Mouse (Mus musculus) heart, adult 18-20 months (tissue): Measurements from ENCODE around the gene Lzic. TPM values are rescaled to one million over a fixed set of nuclear protein-coding genes. Genes with fewer than 3 reads are reported as not detected.

Source experiments
- DNase-seq, 2 experiments: peaks; one replicate each; pipeline ENCODE4 v3.0.0; 2021 to 2022; ENCODE audit warnings: mixed read lengths in 1 of 2
- total RNA-seq, 2 experiments: library from RNA; stranded (reverse); gene quantifications; 2 replicates each; pipeline ENCODE4 v1.2.3; 2021

Gene Lzic
- total RNA-seq, 2 experiments from 2014 or later = 62.5 to 77.5 TPM

DNA sequence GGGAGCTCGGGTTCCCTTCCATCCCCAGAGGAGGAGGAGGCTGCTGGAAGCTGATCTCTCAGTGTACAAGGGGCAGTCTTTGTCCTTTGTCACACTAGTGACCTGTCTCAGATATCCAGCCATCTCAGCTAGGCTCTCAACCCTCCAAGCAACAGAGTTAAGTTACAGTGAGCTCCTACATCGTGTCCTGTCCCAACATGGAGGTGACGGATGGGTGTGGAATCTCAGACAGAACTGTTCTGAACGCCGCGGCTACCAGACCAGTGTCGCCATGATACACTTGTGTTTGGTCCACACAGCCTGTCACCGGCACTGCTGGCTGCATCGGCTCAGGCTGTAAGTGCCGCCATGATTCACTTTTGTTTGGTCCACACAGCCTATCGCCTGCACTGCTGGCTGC lies 8.0 kb upstream of the Lzic start, which contains the start of gene Tmem274:
Gene Tmem274, plus strand, starts transcription at position 301 of the 400 bp plus-strand sequence.
- no peak for DNase-seq

DNA sequence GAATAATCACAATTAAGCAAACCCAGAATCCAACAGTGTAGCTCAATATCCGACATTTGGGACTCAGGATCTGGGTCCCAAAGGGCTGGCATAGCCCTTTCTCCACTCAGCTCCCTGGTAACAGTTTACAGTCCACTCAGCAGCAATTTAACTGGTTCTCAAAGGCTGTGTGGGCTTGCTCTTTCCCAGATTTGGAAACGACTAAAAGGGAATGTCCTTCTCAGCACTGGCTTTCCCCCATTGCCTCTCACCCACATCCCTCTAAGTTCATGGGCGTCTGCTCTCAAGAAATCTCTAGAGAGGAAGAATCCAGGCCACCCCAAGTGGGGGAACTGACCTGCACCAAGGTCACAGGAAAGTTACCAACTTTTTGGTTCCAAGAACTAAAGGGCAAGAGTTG lies 463 bp upstream of the Lzic start:
- no peak for DNase-seq

DNA sequence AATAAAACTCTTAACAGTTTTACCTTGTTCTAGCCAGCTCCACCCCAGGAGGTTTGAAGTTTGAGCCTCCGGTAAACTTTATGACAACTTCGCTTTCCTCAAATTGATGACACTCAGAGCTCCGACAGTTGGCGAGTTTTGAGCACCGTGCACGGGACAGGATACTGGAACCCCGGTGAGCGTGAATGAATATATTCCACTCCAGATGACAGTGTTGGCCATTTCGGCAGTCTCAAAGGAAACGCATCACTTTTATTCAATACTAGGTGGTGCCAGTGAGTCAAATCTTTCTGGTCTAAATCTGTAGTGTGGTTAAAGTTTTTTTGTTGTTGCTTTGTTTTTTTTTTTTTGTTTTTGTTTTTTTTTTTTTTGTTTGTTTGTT lies 787 bp downstream of the Lzic start:
- DNase-seq = peak; percentile 38 to 65

DNA sequence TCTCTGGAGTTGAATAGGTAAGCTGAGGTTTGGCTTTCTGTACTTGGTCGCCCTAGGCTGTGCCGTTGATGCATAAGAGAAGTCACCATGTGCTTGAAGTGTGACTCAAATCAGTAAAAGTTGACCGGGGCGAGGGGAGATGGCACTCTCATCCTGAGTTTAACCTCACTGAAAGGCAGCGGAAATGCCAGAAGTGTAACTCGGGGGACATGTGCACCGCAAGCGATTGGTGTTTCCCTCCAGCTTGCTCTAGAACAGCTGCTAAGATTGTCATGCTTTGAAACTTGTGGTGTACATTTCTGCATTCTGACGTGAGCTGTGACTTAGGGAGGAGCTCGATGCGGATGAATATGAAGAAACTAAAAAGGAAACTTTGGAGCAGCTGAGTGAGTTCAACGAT lies 2.7 kb downstream of the Lzic start:
- peak in 1 of 2 experiments; percentile 20 for DNase-seq

DNA sequence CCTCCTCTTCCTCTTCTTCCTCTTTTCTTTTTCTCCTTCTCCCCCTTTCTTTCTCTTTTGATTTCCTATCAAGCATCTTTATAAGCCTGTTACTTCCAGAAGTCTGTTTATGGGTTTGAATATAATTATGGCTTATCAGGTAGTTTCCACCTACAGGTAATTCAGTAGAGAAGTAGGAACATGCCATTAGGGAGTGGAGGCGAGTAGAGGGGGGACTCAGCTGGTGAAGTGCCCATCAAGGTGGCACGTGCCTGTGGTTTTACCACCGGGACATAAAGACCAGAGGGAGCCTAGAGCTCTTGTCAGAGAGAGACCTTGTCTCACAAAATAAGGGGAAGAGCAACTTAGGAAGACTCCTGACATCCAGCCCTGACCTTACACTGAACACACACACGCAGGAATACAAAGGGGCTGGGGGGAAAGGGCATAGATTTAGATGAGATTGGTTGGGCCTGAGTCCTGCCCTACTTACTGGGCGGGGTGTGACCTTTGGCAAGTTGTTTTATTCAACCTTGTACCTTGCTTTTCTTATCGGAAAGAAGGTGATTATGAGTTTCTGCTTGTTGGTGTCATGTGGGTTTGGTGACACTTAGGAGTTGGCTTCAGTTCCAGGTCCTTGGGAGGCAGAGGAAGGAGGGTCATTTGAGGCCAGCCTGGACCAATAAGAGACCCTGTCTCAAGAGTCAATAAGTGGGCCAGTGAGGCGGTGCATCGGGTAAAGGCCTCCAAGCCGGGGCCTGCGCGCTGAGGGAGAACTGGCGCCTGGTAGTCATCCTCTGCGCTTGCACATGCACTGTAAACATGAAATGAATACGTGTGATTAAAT lies 4.6 kb downstream of the Lzic start:
- peak; percentile 71 to 79 for DNase-seq

DNA sequence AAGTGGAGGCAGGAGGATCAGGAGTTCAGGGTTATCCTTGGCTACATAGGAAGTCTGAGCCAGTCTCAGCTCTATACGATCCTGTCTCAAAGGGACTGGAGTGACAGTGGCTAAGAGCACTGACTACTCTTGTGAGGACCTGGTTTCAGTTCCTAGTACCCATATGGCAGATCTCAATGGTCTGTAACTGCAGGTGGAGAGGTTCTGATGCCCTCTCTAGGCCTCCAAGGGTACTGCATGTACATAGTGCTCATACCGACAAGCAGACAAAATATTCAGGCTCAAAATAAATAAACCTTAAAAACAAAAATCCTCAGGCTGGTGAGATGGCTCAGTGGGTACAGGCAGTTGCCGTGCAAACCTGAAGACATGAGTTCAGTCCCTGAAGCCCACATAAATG lies 6.1 kb downstream of the Lzic start:
- no peak for DNase-seq

DNA sequence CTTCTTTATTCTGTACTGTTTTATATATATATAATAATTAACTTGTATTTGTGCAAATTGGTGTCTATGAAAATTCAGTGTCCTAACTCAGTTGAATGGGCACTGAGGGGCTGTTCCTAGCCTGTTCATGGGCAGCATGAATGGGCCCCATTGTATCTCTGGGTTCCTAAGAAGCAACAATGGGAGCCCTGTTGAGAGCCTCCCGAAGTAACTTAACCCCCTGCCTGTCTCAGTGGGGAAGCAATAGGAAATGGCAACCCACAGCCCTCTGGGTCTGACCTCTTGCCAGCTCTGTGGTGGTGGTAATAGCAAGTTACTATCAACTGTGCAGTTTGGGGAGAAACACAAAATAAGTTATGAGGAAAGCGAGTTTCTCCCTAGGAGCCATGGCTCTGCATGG lies 11.6 kb downstream of the Lzic start:
- DNase-seq = no peak

DNA sequence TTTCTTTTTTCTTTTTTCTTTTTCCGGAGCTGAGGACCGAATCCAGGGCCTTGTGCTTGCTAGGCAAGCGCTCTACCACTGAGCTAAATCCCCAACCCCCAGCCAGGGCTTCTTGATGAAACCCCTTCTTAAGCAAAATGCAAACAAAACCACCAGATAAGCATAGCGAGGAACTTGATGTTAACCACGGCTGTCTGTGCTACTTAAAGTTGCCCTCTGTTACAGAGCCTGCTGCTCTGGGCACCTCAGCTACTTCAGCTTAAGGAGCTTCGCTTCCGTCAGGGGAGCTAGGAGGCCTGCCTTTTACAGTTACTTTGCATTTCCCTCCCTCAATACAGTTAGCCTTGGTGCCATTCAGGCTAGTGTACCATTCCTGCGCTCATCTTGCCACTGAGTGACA lies 13.9 kb downstream of the Lzic start:
- DNase-seq = no peak

DNA sequence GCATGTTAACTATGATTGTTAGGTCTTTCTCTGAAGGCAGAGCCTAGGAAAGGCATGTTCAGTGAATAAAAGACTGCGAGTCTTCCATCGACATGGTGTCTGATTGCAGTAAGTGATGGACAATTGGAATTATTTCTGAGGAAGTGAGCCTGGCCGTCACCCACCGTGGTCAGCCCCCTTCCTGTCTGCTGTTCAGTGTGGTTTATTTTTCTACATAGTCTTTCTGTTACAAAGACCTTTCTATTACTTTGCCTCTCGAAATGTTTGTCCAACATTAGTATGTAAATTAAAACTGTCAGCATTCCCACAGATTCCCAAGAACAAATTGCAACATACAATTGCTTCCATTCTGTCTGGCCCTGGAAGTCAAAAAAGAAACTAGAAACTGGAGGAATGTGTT lies 14.8 kb downstream of the Lzic start:
- DNase-seq = no peak

DNA sequence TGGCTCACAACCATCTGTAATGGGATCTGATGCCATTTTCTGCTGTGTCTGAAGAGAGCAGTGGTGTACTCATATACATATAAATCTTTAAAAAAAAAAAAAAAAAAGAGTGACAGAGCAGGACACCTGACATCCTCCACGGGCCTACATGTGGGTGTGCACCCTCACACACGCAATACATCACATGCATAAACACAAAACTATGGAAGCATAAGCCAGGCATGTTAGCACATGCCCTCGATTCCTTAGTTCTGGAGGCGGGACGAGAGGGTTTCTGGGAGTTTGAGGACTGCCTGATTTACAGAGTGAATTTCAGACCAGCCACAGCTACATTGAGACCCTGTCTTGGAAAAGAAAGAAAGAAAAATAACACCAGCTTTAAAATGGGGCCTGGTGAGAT lies 19.3 kb downstream of the Lzic start:
- no peak for DNase-seq

DNA sequence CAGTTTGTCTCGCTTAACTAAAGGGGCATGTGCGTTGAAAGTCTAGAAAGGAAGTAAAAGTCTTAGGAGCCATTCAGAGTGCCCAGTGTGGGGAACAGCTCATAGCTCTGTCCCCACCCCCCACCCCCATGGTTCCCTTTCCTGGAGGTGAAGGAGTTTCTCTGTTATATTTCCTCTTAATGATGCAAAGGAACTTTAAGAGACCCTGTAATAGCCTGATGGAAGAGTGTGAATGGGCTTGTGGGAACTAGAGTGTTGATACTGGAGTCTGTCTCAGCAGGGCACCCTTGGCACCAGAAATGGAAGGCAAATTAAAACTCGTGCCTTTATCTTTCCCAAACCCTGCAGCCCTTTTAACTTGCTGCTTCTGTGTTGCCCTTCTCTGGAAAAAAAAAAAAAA lies 19.8 kb downstream of the Lzic start:
- DNase-seq = no peak

DNA sequence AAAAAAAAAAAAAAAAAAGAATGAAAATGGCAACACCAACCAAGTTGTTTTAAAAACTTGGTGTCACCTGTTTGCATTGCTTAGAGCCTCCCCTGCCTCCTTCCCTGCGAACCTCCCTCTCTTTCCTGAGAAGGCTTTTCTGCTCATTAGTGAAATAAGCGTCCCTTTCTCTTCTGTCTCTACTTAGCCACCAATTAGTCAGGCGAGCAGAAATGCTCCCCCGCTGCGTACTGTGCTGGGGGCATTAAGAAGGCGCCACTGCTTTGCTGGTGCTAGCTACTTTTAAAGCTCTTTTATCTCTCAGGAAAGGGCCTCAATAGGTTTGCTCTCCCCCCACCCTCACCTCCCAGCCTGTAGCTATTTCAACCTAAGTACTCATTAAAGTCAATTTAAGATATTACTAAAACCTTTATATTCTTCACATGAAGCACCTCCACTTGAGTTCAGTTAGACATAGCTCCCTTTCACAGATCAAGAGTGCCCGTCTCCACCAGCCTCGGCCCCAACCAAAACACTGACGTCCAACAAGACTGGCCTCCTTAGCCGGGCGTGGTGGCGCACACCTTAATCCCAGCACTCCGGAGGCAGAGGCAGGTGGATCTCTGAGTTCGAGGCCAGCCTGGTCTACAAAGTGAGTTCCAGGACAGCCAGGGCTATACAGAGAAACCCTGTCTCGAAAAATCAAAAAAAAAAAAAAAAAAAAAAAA lies 20.4 kb downstream of the Lzic start:
- DNase-seq = no peak

DNA sequence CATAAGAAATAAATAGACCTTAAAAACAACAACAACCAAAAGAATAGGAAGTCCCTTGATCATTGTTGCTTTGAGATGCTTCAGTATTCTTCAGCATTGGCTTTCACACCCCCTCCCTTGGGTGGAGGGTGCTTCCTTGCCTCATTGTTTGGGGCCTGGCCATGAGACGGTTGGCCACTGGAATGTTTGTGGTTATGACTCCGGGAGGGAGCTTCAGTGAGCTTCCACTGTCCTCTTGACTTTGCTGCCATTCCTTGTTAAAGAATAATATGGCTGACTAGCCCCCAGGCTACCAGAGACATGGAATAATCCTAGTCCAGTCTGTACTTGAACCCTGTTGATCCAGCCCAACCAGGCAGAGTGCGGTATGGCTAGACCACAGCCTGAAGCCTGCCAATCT lies 21.9 kb downstream of the Lzic start:
- DNase-seq = no peak

DNA sequence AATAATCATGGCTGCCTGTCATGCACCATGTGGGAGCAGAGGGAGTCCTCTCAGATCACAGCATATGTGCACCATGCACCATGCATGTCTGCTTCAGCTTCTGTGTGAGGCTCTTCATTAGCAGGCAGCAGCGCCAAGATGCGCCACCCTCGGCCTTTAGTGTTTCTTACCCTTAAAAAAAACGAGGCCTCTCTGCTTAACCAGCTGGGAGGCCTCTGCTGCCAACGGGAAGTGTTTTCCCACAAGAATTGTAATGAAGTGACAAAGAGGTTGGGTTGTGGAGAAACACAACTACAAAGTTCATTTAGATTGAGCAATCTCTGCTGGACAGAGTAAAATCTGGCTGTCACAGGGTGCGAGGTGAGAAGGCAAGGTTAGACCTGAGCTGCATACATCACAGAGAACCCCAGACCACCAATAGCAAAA lies 26.2 kb downstream of the Lzic start:
- DNase-seq = no peak

DNA sequence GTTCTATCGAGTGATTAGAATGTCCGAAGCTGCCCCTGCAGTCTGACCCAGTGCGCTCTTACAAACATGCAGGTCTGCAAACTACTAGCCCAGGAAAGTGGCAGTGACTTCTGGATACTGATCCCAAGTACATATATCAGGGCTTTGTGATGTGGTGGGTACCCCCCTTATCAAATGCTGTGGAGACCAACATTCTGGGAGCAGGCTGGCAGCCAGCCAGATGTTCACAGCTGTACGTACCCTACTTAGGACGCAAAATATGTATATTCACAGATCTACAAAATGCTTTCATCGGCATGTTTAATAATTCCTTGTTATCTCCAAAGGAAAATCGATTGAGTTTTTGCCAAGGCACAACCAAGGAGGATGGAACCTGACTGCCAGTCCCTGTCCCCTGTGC lies 27.0 kb downstream of the Lzic start:
- DNase-seq = no peak

DNA sequence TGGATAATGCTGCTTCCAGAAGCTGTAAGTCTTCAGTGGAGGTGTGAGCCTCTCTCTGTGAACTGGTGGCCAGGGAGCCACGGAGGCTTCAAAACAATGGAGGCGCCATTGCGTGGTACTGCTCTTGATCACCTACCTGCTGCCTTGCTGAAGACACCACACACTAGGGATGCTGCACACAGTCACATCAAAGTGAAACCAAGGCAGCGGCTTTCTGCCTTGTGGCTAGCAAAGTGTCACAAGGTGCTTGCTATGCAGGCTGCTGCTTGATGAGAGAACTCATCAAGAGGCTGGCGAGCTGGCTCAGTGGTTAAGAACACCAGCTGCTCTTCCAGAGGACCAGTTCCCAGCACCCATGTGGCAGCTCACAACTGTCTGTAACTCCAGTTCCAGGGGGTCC lies 30.7 kb downstream of the Lzic start:
- DNase-seq = no peak

DNA sequence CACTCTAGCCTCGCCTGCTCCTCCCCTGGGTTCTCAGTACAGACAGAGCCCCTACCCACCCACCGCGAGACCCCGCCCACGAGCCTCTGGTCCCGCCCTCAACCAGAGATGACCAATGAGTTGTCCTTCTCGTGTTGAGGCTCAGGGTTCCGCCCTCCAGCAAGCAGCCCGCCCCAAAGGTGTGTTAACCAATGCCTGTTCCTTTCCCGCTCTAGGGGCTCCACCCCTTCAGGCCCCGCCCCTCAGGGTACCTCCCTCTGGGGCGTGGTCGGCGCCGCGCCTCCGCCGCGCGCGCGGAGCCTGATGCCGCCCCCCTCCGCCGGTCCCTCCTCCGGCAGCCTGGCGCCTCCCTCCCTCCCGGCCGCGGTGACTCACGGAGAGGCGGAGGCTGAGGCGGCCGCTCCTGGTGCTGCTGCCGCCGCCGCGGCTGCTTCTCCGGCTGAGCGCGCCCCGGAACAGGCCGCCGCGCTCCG lies 32.9 kb downstream of the Lzic start, which contains the start of gene Ctnnbip1:
Gene Ctnnbip1, plus strand, starts transcription at position 369 of the 473 bp plus-strand sequence.
- peak; percentile 96 to 98 for DNase-seq

DNA sequence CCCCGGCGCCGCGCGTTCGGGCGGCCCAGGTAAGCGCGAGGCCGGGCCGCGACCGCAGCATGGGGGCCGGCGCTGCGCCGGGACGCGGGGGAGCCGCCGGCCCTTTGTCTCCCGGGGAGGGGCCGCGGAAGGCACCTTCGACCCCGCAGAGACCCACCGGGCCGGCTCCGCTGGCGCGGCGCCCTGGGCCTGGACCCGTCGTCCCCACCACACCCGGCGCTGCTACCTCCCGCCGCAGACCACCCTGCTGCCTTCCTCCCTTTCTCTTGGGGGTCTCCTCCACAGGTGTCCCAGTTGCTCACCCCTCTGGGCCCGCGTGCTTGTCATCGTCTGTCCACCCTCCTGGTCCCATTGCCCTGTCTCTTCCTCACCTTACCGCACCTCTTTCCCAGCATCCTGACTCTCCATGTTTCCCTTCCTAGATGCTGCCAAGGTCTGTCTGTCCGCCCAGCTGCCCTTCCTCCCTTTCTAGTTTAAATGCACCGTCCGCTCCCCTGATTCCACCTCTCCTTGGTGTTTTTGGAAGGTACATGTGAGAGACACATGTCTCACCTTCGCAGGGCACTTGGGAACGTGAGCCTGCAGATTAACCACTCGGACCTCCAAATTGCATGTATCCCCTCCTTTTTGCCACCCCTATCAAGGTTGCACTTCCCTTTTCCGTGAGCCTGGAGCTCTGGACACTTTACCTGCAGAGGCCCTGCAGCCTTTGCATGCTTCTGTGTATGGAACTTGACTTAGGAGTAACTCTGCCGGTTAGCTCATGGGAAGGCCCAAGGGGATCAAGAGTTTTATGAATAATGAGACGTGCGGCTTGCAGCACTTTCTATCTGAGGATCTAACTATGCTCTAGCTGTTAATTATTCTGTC lies 33.6 kb downstream of the Lzic start:
- peak in 1 of 2 experiments; percentile 26 for DNase-seq

DNA sequence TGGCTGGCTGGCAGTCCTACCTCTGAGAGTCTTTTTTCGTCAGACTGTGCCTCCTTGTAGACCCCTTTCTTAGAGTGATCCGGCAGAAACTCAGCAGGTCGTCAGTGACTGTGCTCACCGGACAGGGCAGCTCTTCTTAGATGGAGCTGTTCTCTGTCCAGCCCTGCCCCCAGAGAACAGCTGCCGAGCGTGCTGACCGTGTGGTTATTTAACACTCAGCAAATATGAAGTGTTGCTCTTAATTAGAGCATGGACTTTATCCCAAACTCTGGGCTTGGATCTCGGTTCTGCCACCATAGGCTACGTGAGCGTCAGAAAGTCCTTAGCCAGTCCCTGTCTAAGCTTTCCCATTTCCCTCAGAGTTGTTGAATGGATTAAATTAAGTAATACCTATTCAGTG lies 36.2 kb downstream of the Lzic start:
- no peak for DNase-seq

DNA sequence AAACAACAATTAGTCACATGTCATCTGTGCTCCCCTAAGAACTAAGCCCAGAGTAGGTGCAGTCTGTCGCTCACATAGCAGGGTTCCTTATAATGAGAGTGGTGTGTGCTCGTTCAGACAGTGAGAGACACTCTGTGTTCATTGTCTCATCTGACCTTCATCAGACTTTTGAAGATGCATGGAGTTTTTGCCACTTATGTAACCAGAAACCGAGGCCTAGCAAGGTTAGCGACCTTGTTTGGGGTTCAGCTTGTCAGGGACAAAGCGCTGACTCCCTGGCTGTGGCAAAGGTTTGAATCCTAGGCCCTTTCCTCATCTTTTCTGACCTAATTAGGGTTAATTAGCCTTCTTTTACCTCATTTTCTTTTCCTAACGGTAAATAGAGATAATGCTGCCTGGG lies 38.9 kb downstream of the Lzic start:
- no peak for DNase-seq

DNA sequence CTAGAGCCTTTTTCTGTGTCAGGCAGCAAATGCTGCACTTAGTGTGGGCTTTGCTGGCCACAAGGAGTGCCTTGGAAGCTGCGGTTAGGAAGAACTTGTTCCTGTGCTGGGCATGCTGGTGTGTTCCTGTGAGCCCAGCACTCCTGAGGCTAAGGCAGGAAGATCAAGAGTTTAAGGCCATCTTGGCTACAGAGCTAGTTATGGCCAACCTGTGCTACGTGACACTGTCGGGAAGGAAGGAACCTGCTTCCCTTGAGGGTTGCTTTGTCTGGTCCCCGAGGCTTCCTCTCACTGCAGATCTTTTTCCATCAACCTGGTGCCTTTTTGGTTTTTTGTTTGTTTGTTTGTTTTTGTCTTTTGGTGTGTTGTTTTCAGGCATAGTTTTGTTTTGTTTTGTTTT lies 40.1 kb downstream of the Lzic start:
- no peak for DNase-seq

DNA sequence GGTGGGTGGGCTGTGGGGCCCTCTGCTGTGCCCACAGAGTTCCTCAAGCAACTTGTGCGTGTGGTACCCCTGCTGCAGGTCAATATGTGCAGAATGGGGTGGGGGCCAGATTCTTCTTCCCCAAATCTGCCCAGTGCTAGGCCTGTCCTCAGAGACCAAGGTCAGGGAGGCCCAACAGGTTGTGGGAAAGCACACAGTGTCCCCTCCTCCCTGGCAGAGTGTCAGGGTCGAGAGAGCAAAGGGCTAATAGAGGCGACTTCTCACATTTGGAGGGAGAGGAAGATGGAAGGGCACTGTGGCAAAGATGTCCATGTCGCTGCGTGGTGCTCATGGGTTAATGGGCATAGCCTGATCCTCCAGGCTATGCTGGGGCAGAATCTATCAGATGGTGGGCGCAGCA lies 40.8 kb downstream of the Lzic start:
- DNase-seq = no peak

DNA sequence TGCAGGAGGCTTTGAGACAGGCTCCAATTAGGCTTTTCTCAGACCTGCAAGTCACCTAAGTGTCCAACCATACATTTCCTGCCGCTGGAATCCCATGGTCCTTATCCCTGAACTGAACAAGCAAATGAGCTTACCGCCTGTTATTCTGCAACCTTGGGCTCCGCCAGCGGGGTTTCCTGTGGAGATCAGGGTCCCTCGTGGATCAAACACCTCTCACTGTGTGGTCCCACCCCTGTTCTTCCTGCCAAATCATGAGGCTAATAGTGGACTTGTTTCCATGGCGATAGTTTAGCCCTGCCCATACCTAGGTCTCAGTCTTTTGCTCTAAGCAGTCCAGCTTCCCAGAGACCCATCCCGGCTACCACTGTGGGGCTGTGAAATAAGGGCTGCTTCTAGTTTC lies 41.3 kb downstream of the Lzic start:
- DNase-seq = peak; percentile 55 to 90
